Mouse (Mus musculus) ES-E14 (cell line): Measurements from ENCODE around the gene Cyp2r1. TPM values are rescaled to one million over a fixed set of nuclear protein-coding genes. Genes with fewer than 3 reads are reported as not detected.
"Not testable (repeated sequence)": the region's sequence is repeated elsewhere in the genome, so short reads cannot be mapped to it uniquely, and the experiment has no call there.

Experiments used
- DNase-seq: peaks from one replicate; pipeline ENCODE4 v3.0.0-alpha.2; 2013; ENCODE audit warnings: low read depth, low spot score
- H3K27ac ChIP-seq: 2 replicates; pipeline ENCODE4 v1.5.1; 2012; ENCODE audit warnings: low read depth, mild to moderate bottlenecking, low read length, moderate library complexity, mixed read lengths; ENCODE audit not compliant: poor library complexity, insufficient read depth, severe bottlenecking
- H3K36me3 ChIP-seq: 2 replicates; pipeline ENCODE4 v1.6.1; 2012; ENCODE audit warnings: mild to moderate bottlenecking, low read length, moderate library complexity, mixed read lengths; ENCODE audit not compliant: control insufficient read depth, poor library complexity, insufficient read depth, severe bottlenecking
- H3K4me1 ChIP-seq, 2 experiments: fragments of 150-350 bp in 1 of 2; sonication (generic) in 1 of 2; 2 replicates each; pipeline ENCODE4 v1.6.1; 2012; ENCODE audit warnings: low read length in 2 of 2, mild to moderate bottlenecking in 1 of 2, mixed read lengths in 1 of 2; ENCODE audit not compliant: control insufficient read depth in 2 of 2, insufficient read depth in 2 of 2, poor library complexity in 1 of 2
- H3K4me3 ChIP-seq, 2 experiments: fragments of 150-350 bp in 1 of 2; sonication (generic) in 1 of 2; 2 replicates each; pipeline ENCODE4 v1.5.1; 2012; ENCODE audit warnings: low read length in 2 of 2, low read depth in 1 of 2, mild to moderate bottlenecking in 1 of 2, mixed read lengths in 1 of 2; ENCODE audit not compliant: insufficient read depth in 1 of 2, poor library complexity in 1 of 2, severe bottlenecking in 1 of 2
- H3K9ac ChIP-seq: 2 replicates; pipeline ENCODE4 v1.6.1; 2012; ENCODE audit warnings: low read depth, mild to moderate bottlenecking, low read length, mixed read lengths; ENCODE audit not compliant: poor library complexity, insufficient read depth, severe bottlenecking
- H3K9me3 ChIP-seq: fragments of 150-350 bp; sonication (generic); 2 replicates; pipeline ENCODE4 v1.6.1; 2012; ENCODE audit warnings: low read depth, mild to moderate bottlenecking, low read length; ENCODE audit not compliant: control insufficient read depth, insufficient read depth
- CHD2 ChIP-seq: IDR thresholded peaks from 2 replicates; pipeline ENCODE4 v1.6.1; 2014; ENCODE audit warnings: mild to moderate bottlenecking, low read depth, low read length, inconsistent platforms
- HCFC1 ChIP-seq: IDR thresholded peaks from 2 replicates; pipeline ENCODE4 v1.6.1; 2012; ENCODE audit warnings: low read length, inconsistent platforms, borderline replicate concordance; ENCODE audit not compliant: insufficient read depth
- MAFK ChIP-seq: IDR thresholded peaks from 2 replicates; pipeline ENCODE4 v1.6.1; 2014; ENCODE audit warnings: mild to moderate bottlenecking, low read depth, low read length, inconsistent platforms; ENCODE audit not compliant: insufficient read depth
- ZC3H11A ChIP-seq: IDR thresholded peaks from 2 replicates; pipeline ENCODE4 v1.6.1; 2012; ENCODE audit warnings: low read depth, mild to moderate bottlenecking, inconsistent platforms, low read length, borderline replicate concordance
- ZNF384 ChIP-seq: IDR thresholded peaks from 2 replicates; pipeline ENCODE4 v1.6.1; 2012; ENCODE audit warnings: low read depth, low read length, inconsistent platforms
- in situ Hi-C, 2 experiments: fragments of 600-800 bp; cut with MboI; formaldehyde crosslinking; loops; one replicate each; pipeline ENCODE4 v1.15.1; 2025; ENCODE audit warnings: low sequenced_read_pairs in 2 of 2, inconsistent platforms in 1 of 2; ENCODE audit not compliant: unreplicated experiment in 2 of 2
- total RNA-seq: library from RNA; depleted of rRNA; stranded (reverse); fragments of 300-350 nt; gene quantifications from 2 replicates; pipeline ENCODE4 v1.2.3, GENCODE M21; 2012; rRNA removed

Cyp2r1 gene
- 0.32 and 0.76 TPM in 2 replicates for total RNA-seq

DNA sequence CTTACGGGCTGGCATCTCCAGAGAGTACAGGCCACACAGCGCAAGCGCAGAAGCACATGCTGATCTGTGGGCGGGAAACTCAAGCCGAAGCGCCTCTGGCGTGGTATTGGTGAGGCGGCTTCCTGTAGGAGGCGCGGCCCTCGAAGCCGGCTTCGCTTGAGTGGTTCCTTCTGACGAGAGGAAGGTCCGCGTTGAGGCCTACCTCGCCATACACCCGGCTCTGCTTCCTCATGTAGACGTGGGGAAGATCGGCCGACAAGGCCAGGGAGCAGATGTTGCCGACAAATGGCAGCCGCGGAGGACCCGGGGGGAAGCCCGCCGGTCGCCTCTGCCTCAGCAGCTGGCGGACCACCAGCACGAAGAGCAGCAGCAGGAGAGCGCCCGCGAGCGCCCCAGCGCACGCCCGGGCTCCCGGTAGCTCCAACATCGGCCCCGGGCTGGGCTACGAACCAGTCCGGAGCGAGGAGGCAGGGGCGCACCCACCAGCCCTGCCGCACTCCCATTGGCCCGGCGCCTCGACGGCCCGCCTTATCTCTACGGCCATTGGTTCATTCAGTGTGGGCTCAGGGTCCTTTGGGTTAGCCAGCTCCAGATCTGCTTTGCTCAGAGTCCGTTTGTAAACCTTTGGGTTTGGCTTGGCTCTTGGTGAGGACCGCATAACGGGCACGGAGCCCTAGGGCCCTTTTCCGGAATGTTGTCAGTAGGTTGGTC, at the start of gene Cyp2r1:
Gene Cyp2r1 (minus strand): TSS at position 442 of the 711 bp plus-strand sequence.
- no peaks in the 10 kb centered on the region; a peak in 1 of 4 replicates for H3K4me1 ChIP-seq
- peak; percentile 60; the same call in 1 of the 2 replicates for TF ChIP-seq CHD2
- TF ChIP-seq MAFK: no peak
- in situ Hi-C loops: no loop called here
- peak within 1 kb of the TSS; percentile 76 for H3K9ac ChIP-seq
- DNase-seq: peak; percentile 53
- H3K36me3 ChIP-seq: no peaks in the 10 kb centered on the region
- no peak within 1 kb of the TSS for H3K27ac ChIP-seq
- H3K4me3 ChIP-seq: peak within 1 kb of the TSS; percentile 55 to 59
- no peaks in the 10 kb centered on the region for H3K9me3 ChIP-seq

DNA sequence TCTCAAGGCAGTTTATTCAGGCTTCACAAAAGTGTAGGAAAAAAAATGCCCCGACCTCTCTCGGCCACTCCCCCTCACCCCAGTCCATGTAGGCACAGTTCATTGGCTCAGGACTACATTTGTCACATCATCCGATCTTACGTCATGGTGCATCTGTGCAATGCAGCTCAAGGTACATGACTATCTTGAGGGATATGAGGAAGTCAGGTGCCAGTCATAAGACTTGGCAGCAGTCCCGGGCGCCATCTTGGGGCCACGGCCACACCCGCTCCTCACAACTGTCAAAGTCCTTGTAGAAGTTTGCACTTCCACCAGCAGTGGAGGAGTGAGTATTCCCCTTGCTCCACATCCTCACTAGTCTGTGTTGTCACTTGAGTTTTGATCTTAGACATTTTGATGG, 31.6 kb upstream of the Cyp2r1 start:
- H3K4me3 ChIP-seq, H3K9me3 ChIP-seq, H3K9ac ChIP-seq, in situ Hi-C loops, H3K27ac ChIP-seq, H3K36me3 ChIP-seq, H3K4me1 ChIP-seq, DNase-seq: not testable (repeated sequence)

DNA sequence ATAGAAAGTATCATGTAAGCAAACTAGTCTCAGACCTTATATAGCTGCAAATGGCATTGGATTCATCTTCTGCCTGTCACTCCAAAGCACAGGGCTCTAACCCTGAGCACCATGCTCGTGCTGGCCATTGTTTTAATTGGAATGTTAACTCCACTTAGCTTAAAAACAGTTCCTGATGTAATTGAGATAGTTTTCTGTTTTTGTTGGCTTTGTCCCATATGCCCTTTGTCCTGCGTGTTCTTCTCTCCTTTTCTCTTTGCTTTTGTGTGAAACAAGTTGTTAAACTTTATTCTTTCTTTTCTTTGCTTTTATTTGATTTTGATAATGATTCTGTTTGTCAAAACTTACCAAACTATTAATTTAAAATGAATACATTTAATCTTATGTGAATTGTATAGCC, 19.7 kb upstream of the Cyp2r1 start:
- Histone ChIP-seq H3K36me3 (no peaks in the 10 kb centered on the region), H3K9me3 (no peaks in the 10 kb centered on the region), H3K27ac (no peak overlapping the region), H3K4me1 (no peaks in the 10 kb centered on the region), H3K4me3 (no peak overlapping the region), H3K9ac (no peak overlapping the region)
- in situ Hi-C loops: loop anchor here in 1 of 2 experiments (10.0 kb wide), 1 partner anchor 232 kb away; no protein-coding TSS in a partner anchor
- no peak for DNase-seq
- TF ChIP-seq HCFC1: no peak
- TF ChIP-seq ZC3H11A: no peak
- no peak for TF ChIP-seq ZNF384
- TF ChIP-seq CHD2: no peak
- no peak for TF ChIP-seq MAFK

DNA sequence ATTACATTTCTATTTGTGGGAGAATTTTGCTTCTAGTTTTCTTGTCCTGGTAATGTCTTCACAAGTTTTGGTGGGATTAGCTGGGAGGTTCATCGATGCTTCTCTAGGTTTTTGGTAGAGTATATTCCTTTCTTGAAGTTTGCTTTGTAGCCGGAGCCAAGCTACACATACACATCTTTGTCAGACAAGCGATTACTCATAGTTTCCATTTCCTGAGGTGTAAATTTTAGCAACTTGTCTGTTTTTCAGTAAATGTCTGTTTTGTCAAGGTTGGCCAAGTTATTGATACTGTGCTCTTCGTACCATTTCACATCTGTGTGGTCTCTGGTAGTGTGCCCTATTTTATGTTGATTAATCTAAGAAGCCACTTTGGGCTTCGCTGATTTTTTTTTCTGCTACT, 18.4 kb upstream of the Cyp2r1 start:
- H3K36me3 ChIP-seq: no peaks in the 10 kb centered on the region
- no peak overlapping the region for H3K9ac ChIP-seq
- H3K27ac ChIP-seq: no peak overlapping the region
- H3K4me3 ChIP-seq: no peak overlapping the region
- H3K4me1 ChIP-seq: no peaks in the 10 kb centered on the region
- TF ChIP-seq ZC3H11A (no peak), HCFC1 (no peak), ZNF384 (no peak), CHD2 (no peak), MAFK (no peak)
- in situ Hi-C loops: loop anchor here in 1 of 2 experiments (10.0 kb wide), 1 partner anchor 234 kb away; no protein-coding TSS in a partner anchor
- DNase-seq: no peak
- H3K9me3 ChIP-seq: no peaks in the 10 kb centered on the region

DNA sequence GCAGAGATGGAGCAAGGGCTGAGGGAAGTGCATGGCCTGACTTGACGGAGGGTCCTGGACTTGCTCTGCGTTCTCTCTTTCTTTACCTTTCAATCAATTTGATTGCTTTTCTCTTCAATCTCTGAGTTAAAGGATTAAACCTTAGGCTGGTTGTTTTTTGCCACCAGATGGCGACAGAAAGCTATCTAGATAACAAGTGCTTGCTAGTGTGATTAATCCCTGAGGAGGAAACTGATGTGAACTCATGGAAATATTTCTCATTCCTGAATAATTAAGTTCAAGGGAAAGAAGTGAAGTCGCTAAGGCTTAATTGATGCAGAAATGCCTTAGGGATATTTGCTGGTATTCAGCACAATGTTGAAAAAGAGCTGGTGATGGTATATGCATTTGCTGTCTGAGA, 17.7 kb upstream of the Cyp2r1 start:
- DNase-seq: peak; percentile 43
- Histone ChIP-seq H3K4me3 (no peak overlapping the region), H3K9ac (no peak overlapping the region), H3K27ac (no peak overlapping the region), H3K36me3 (no peaks in the 10 kb centered on the region), H3K9me3 (no peaks in the 10 kb centered on the region), H3K4me1 (no peaks in the 10 kb centered on the region)
- TF ChIP-seq ZC3H11A (peak; percentile 70), MAFK (no peak), HCFC1 (no peak), CHD2 (no peak), ZNF384 (no peak)
- in situ Hi-C loops: loop anchor here in 1 of 2 experiments (10.0 kb wide), 1 partner anchor 234 kb away; no protein-coding TSS in a partner anchor
